Mouse (Mus musculus): Measurements from ENCODE around the gene Rpl13a.
"Not testable (repeated sequence)": the region's sequence is repeated elsewhere in the genome, so short reads cannot be mapped to it uniquely, and the experiment has no call there.

Gene Rpl13a

DNA sequence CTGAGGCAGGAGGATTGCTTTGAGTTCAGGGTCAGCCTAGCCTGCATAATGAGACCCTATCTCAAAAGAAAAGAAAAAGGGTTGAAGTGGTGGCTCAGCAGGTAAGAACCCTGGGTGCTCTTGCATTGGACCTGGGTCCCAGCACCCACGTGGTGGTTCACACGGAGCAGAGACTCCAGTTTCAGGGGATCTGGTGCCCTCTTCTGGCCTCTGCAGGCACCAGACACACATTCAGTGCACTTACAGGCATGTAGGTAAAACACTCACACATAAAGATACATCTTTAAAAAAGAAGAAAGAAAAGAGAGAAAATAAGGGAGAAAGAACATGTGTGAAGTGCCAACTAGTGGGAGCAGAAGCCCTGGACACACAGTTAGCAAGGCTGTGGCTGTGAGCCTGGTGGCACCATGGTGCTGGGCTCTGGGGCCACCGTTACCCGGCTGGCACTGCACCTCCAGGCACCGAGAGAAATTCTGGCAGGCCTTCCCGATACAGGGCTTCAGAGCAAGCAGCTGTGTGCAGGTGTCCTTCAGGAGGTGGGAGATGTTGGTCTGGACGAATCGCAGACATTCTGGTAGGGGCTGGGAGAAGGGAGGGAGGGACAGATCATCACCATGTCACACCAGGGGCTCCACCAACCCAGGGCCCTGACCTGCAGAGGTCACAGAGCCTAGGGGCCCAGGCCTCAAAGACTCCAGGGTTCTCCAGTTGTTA, 5.0 kb upstream of the Rpl13a start:
- DNase-seq: no peak

DNA sequence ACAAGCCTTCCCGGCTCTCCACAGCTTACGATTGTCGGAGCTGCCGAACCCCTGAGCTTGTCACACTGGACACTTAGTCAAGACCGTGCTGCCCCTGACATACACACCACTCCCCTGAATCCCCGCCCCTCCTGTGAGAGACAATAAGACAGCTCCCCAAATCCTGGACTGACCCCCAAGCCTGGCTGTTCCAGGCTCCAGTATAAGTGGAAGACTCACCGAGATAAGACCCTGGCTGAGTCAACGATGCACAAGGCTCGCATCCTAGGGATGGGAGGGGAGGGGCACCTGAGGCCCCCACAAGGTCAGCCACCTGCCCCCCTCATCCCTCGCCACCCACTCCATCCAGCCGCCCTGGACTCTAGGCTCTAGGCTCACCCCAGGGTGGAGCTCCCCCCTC, 3.3 kb upstream of the Rpl13a start:
- no peak for DNase-seq

DNA sequence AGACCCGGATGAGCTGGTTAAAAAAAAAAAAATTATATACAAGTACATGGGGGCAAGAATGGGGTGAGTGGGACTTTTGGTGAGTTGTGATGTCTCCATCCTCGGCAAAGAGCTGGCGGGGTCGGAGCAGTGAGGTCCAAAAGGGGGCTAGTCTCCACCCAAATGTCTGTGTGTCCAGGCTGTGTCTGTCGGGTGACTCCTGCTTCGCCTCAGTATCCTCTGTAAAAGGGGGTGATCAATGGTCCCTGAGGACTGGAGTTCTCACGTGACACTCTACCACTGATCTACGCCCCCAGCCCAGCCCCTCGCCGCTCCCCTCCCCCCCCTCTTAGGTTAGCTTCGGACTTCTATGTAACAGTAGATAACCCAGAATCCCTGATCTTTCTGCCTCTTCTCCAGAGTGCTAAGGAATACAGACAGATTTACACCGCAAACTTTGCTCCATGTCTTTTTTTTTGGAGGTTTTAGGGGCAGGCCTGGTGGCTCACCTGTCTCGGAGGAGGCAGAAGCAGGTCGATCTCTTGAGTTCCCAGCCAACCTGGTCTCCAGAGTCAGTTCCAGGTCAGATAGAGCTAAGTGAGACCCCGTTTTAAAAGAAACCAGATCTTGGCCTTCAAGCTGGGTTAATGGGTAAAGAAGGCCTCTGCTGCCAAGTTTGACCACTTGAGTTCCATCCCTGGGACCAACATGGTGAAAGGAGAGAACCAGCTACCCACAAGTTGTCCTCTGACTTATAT, 1.4 kb upstream of the Rpl13a start:
- DNase-seq: no peak

GRCm38 (mm10) chr7:45129318-45129717, 757 bp upstream of the Rpl13a start:
- DNase-seq: no peak

GRCm38 (mm10) chr7:45127700-45128224, 799 bp downstream of the Rpl13a start:
- no peak for DNase-seq

- DNase-seq: no peak
These were observed 1.5 kb downstream of the Rpl13a start for GRCm38 (mm10) chr7:45126844-45127699.

GRCm38 (mm10) chr7:45126147-45126843, 2.3 kb downstream of the Rpl13a start:
- no peak for DNase-seq

- DNase-seq: not testable (repeated sequence)
These were observed 2.9 kb downstream of the Rpl13a start for GRCm38 (mm10) chr7:45125649-45126048.

DNA sequence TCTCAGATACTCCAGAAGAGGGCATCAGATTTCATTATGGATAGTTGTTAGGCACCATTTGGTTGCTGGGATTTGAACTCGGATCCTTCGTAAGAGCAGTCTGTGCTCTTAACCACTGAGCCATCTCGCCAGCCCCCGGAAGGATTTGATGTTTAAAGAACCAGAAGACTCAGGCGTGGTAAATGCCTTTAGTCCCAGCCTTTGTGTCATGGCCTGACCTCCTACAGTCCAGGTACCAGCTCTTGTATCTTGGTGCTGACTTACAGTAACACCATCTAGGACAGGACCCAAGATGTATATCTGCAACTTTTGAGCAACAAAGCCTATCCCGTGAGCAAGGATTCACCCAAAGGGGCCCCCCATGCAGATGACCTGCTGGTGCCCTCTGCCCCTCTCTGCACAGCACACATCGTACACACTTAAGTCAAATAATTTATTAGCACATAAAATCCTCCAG, 3.4 kb downstream of the Rpl13a start:
- DNase-seq: no peak

GRCm38 (mm10) chr7:45124224-45125143, 4.1 kb downstream of the Rpl13a start, which contains the start of gene Rps11:
Rps11 (minus strand) TSS chr7:45124439.
- DNase-seq: peak; percentile 96

DNA sequence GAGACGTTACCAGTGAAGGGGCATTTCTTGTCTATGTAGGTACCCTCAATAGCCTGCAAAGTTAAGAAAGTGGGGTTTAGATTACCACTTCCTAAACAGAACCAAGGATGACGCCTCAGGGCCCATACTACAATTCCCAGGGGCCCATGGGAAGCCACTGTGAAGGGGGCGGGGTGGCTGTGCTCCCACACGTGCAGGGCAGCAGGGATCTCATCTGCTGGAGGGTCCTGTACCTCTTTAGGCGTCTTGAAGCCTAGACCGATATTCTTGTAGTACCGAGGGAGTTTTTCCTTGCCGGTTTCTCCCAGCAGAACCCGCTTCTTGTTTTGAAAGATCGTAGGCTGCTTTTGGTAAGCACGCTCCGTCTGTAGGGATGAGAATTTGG, 5.4 kb downstream of the Rpl13a start:
- no peak for DNase-seq

DNA sequence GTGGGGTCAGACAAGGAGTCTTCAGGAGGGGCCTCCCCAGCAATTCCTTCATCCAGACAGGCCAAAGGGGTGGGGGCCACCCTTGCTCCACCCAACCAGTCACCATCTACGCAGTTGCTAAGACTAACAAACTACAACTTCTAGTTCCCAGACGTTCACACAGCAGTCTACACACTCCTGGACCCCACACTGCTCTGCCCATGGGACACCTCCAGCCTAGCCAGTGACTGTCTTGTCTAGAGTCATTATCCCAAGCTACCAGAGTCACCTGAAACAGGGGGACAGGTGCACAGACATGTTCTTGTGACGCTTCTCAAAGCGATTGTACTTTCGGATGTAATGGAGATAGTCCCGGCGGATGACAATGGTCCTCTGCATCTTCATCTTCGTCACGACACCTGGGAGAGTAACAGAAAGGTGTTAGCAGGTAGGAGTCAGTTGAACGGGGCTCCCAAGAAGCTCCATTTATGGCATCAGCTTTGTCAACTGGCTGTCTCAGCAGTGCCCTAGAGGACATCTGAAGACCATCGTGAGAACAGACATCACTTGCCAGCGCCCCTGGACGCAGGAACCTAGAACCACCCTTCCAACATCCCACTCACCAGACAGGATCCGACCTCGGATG, 5.9 kb downstream of the Rpl13a start:
- DNase-seq: no peak

DNA sequence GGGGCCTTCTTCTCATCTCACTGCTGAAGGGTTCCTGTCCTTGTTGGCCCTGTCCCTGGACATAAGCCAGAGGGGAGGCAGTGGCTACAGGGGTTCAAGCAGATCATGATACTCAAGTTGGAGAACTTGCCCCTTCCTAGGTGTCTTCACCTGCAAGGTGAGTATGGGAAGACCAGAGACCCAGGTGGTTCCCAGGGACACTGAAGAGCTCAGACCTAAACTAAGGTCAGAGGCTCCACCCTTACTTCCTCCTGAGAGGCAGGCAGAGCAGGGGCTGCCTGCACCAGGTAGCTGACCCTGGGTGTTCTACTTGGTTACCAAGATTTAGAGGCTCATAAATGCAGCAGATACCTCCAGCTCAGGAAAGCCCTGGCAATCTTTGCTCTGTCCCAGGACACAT, 6.6 kb downstream of the Rpl13a start:
- DNase-seq: no peak

GRCm38 (mm10) chr7:45121404-45121803, 7.2 kb downstream of the Rpl13a start:
- DNase-seq: no peak

GRCm38 (mm10) chr7:45119780-45120709, 8.5 kb downstream of the Rpl13a start:
- no peak for DNase-seq

DNA sequence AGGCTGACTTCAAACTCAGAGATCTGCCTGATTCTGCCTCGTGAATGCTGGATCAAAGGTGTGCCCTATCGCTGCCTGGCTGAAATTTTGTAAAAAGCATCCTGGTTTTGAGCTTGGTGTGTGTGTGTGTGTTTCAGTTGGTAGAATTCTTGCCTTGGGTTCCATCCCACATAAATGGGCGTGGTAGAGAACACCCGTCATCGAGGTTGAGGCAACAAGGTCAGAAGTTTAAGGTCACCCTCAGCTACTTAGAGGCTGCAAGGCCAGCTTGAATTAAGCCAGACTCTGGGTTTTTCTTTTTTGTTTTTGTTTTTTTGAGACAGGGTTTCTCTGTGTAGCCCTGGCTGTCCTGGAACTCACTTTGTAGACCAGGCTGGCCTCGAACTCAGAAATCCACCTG, 10.2 kb downstream of the Rpl13a start:
- no peak for DNase-seq

DNA sequence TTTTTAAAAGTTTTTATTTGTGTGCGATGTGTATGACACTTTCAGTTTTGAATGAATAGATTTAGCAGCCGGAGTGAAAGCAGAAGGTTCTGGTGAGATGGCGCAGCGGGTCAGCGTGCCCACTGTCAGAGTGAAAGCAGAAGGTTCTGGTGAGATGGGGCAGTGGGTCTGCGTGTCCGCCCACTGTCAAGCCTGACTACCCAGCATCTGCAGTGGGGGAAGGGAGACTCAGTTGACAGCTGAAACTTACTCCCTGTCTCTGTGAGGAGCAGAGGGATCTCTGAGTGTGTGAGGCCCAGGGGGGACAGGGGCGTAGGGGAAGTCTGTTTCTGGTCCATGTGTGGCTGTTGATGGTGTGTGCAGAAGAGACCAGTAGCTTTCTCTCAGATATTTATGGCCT, 11.0 kb downstream of the Rpl13a start:
- no peak for DNase-seq

DNA sequence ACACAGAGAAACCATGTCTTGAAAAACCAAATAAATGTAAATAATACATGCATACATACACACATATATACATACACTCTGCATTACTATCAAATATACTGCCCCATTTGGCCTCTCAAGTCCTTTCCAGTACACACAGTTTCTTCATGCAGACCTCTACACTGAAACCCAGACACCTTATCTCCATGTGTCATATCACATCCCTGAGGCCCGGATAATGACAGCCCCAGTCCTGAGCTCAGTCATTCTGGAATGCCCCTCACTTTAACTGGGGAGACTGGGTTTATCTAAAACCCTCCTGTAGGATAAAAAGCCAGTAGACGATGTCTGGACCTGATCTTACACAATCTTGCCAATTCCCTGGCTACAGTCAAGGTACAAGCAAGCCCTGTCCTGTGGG, 15.1 kb downstream of the Rpl13a start:
- no peak for DNase-seq

DNA sequence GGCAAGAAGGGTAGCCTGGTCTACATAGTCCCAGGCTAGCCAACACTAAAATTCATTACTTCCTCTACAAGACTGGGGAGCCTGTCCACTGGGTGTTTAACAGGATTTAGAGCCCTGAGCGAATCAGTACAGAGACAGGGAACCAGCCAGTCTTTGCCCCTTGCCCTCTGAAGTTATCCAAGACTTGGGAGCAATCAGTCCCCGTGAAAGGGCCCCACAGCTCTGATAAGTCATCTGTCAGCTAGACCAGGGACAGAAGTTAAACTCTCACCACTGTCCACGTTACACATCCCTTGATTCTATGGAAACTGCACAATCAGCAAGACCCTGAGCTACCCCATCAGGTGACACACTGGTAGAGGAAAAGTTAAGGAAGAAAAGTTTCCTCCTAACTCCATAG, 16.0 kb downstream of the Rpl13a start:
- DNase-seq: no peak

GRCm38 (mm10) chr7:45111940-45112339, 16.6 kb downstream of the Rpl13a start:
- no peak for DNase-seq
